Comparison of ENCODE assay signal across 8 mouse cellular contexts in the genomic region with DNA sequence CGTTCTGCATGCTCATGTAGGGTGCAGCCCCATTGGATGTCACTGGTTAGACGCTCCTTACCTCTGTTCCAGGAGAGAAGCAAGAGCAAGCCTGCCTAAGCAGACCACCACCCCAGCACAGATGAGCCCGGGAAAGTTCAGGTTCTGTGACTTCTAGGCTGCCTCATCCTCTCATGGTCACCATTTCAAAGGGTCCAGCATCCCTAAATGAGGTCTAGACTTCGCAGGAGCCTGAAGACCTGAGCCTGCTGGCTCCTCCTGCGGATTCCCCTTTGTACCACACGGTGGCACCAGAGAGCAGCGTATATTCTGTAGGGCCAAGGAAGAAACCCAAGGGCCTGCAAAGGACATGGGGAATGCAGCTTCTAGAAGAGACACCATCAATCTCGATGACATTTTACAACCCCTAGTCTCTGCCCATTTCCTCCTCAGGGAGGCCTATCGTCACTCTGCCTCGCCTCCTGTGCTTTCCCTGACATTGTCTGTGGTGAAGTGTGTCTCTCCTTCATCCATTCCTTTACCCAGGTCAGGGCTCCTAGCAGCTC. TPM values are rescaled to one million over a fixed set of nuclear protein-coding genes. Genes with fewer than 3 reads are reported as not detected.
DNase-seq lines count a peak whose midpoint lies in the region; ATAC-seq and TF ChIP-seq lines count a peak whose summit lies in the region.

No protein-coding gene starts in this region.

- no peak for TF ChIP-seq POLR2A in limb, embryonic 14.5 days (IDR thresholded peaks at IDR 0.05; ENCODE audit: borderline replicate concordance, extremely low read depth, insufficient read depth, insufficient read length)

- no peak overlapping the region for H3K9ac ChIP-seq in limb, embryonic 14.5 days (ENCODE audit: low read depth, low read length, severe bottlenecking)

- ATAC-seq in limb, embryonic 14.5 days (ENCODE audit: low FRiP score, low read depth): peak; percentile 61; the same call in 1 of the 2 replicates
- peak; percentile 76 for ATAC-seq in monocyte, adult 5-6 weeks (replicated peaks; ENCODE audit: insufficient number of reproducible peaks, low FRiP score, low TSS enrichment, poor library complexity, severe bottlenecking)

- 18% methylated on average over 10 of the region's 10 CpGs for WGBS in limb, embryonic 14.5 days

- H3K27ac ChIP-seq in limb, embryonic 14.5 days (replicated peaks; ENCODE audit: low read depth, low read length): no peak overlapping the region

- DNase-seq in B cell, adult 2 months: peak; percentile 74
- DNase-seq in adrenal gland, adult 8-10 months: peak; percentile 26
- peak; percentile 76 for DNase-seq in embryo, embryonic 9.5 days (ENCODE audit: extremely low spot score)
- DNase-seq in heart, adult 9 months (ENCODE audit: low spot score in 2 of 2): peak; percentile 20 to 33
- peak; percentile 70 for DNase-seq in kidney, adult 9 months
- DNase-seq in limb, embryonic 14.5 days (ENCODE audit: low spot score): peak; percentile 49
- peak; percentile 16 to 44 for DNase-seq in spleen, postnatal 14 days (ENCODE audit: low spot score in 2 of 2)

- H3K4me3 ChIP-seq in limb, embryonic 14.5 days (replicated peaks; ENCODE audit: low read length): no peak overlapping the region

- H3K4me1 ChIP-seq in limb, embryonic 14.5 days (ENCODE audit: control insufficient read depth, insufficient read depth, low read length): no peaks in the 10 kb centered on the region

- no peak overlapping the region for H3K4me2 ChIP-seq in limb, embryonic 14.5 days (replicated peaks; ENCODE audit: low read depth, low read length, severe bottlenecking)

- H3K27me3 ChIP-seq in limb, embryonic 14.5 days (ENCODE audit: control insufficient read depth, insufficient read depth, low read length): no peaks in the 10 kb centered on the region

- H3K9me3 ChIP-seq in limb, embryonic 14.5 days (ENCODE audit: control insufficient read depth, low read length): no peaks in the 10 kb centered on the region

- H3K36me3 ChIP-seq in limb, embryonic 14.5 days (ENCODE audit: control insufficient read depth, insufficient read depth, low read length): no peaks in the 10 kb centered on the region

RNA-seq across cellular contexts. Expression of a gene that starts 28.0 kb away (rescaled TPM):
- not detected for total RNA-seq in adrenal gland, adult 8-10 months (2022)
- polyA plus RNA-seq in limb, embryonic 14.5 days (2012; rRNA removed): not detected in 2 replicates
- polyA plus RNA-seq in limb, embryonic 14.5 days (2014; fragmentation: Nextera tagmentation; extraction: Ambion mirVana): not detected in 2 replicates
- not detected in 3 replicates for total RNA-seq in monocyte, adult 5-6 weeks (2017)

RNA-seq across cellular contexts. Expression of a gene that starts 35.6 kb away (rescaled TPM):
- total RNA-seq in adrenal gland, adult 8-10 months (2022): 10 to 100 TPM in 3 of 4 experiments, 1 to 10 TPM in 1; 9.5 to 18.8 (median 14.4) TPM
- 6.7 and 6.8 TPM in 2 replicates for polyA plus RNA-seq in limb, embryonic 14.5 days (2012; rRNA removed)
- 11.0 and 11.6 TPM in 2 replicates for polyA plus RNA-seq in limb, embryonic 14.5 days (2014; fragmentation: Nextera tagmentation; extraction: Ambion mirVana)
- 2.6 to 6.7 TPM (median 3.6 TPM) in 3 replicates for total RNA-seq in monocyte, adult 5-6 weeks (2017)

Comparison
In these comparisons a context has a peak if more than half of its experiments do, and no peak if none do; other contexts are left out.
1. DNase-seq: peak in every context shown above with its lines; median percentile 76 in embryo, embryonic 9.5 days; 74 in B cell, adult 2 months; 70 in kidney, adult 9 months; 49 in limb, embryonic 14.5 days; 30 in spleen, postnatal 14 days; 26 in heart, adult 9 months; 26 in adrenal gland, adult 8-10 months.